Mouse (Mus musculus): ENCODE measurements around the gene Dyx1c1. TPM values are rescaled to one million over a fixed set of nuclear protein-coding genes. Genes with fewer than 3 reads are reported as not detected.

Gene Dyx1c1
- total RNA-seq, 1 experiment, result 1.2 TPM

- peaks cover 0 to 2% of the 10 kb centered on the region in 2 experiments; a peak in 2 of 4 replicates for H3K4me1 ChIP-seq (ENCODE audit: control insufficient read depth in 2 of 2, insufficient read depth in 2 of 2, low read length in 2 of 2, poor library complexity in 1 of 2)
- H3K9me3 ChIP-seq (ENCODE audit: control insufficient read depth, insufficient read depth, low read depth, low read length), result no peaks in the 10 kb centered on the region
- peak within 1 kb of the TSS; percentile 78 for H3K9ac ChIP-seq (ENCODE audit: insufficient read depth, low read depth, low read length, poor library complexity, severe bottlenecking)
- H3K27ac ChIP-seq (ENCODE audit: insufficient read depth, low read depth, low read length, poor library complexity, severe bottlenecking), result no peak within 1 kb of the TSS
- peak; percentile 96 for DNase-seq (ENCODE audit: low read depth, low spot score)
- in situ Hi-C loops (cut with MboI; ENCODE audit: low sequenced_read_pairs in 2 of 2, unreplicated experiment in 2 of 2), result no loop called here
- no peaks in the 10 kb centered on the region for H3K36me3 ChIP-seq (ENCODE audit: control insufficient read depth, insufficient read depth, low read length, poor library complexity, severe bottlenecking)
- TF ChIP-seq HCFC1 (IDR thresholded peaks at IDR 0.05; ENCODE audit: borderline replicate concordance, insufficient read depth, low read length), result peak; percentile 99
- no peak for TF ChIP-seq MAFK (IDR thresholded peaks at IDR 0.05; ENCODE audit: insufficient read depth, low read depth, low read length)
- no peak for TF ChIP-seq ZNF384 (IDR thresholded peaks at IDR 0.05; ENCODE audit: low read depth, low read length)
- TF ChIP-seq ZC3H11A (IDR thresholded peaks at IDR 0.05; ENCODE audit: borderline replicate concordance, low read depth, low read length), result no peak
- H3K4me3 ChIP-seq (ENCODE audit: insufficient read depth in 1 of 2, low read depth in 1 of 2, low read length in 2 of 2, poor library complexity in 1 of 2, severe bottlenecking in 1 of 2), result peak within 1 kb of the TSS; percentile 77 to 90
Measured at GRCm38 (mm10) chr9:72985250-72986220, 26.9 kb downstream of the Dyx1c1 start, which contains the start of the genes Ccpg1os and Ccpg1. Ccpg1os (minus strand) TSS chr9:72985382. Ccpg1 (plus strand) TSS chr9:72985429.

- no peak overlapping the region for H3K27ac ChIP-seq (ENCODE audit: insufficient read depth, low read depth, low read length, poor library complexity, severe bottlenecking)
- no peak for TF ChIP-seq CHD2 (IDR thresholded peaks at IDR 0.05; ENCODE audit: low read depth, low read length)
- peak; percentile 70 for TF ChIP-seq ZNF384 (IDR thresholded peaks at IDR 0.05; ENCODE audit: low read depth, low read length)
- H3K9me3 ChIP-seq (ENCODE audit: control insufficient read depth, insufficient read depth, low read depth, low read length), result no peaks in the 10 kb centered on the region
- DNase-seq (ENCODE audit: low read depth, low spot score), result no peak
- no peak overlapping the region for H3K4me3 ChIP-seq (ENCODE audit: insufficient read depth in 1 of 2, low read depth in 1 of 2, low read length in 2 of 2, poor library complexity in 1 of 2, severe bottlenecking in 1 of 2)
- H3K9ac ChIP-seq (ENCODE audit: insufficient read depth, low read depth, low read length, poor library complexity, severe bottlenecking), result no peak overlapping the region
- no peaks in the 10 kb centered on the region for H3K36me3 ChIP-seq (ENCODE audit: control insufficient read depth, insufficient read depth, low read length, poor library complexity, severe bottlenecking)
- H3K4me1 ChIP-seq (ENCODE audit: control insufficient read depth in 2 of 2, insufficient read depth in 2 of 2, low read length in 2 of 2, poor library complexity in 1 of 2), result peaks cover 0 to 2% of the 10 kb centered on the region in 2 experiments; a peak in 2 of 4 replicates
- in situ Hi-C loops (cut with MboI; ENCODE audit: low sequenced_read_pairs in 2 of 2, unreplicated experiment in 2 of 2), result no loop called here
Measured at GRCm38 (mm10) chr9:72987703-72988102, 29.1 kb downstream of the Dyx1c1 start.

DNA sequence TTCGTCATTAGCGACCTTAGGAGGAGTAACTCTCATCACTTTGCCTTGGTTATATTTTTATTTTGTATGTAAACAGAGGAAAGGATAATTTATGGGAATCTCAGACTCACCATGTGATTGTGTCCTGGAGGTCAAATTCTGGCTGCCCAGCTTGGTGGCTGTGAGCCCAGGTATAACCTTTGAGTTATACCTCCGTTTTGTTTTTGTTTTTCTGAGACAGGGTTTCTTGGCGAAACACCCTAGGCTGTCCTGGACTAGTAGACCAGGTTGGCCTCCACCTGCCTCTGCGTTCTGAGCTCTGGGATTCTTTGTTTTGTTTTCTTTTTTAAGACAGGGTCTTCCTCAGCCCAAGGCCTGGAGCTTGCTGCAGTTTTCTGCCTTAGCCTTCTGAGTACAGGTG, 30.1 kb downstream of the Dyx1c1 start:
- Histone ChIP-seq H3K9ac (ENCODE audit: insufficient read depth, low read depth, low read length, poor library complexity, severe bottlenecking) (no peak overlapping the region), H3K9me3 (ENCODE audit: control insufficient read depth, insufficient read depth, low read depth, low read length) (no peaks in the 10 kb centered on the region), H3K27ac (ENCODE audit: insufficient read depth, low read depth, low read length, poor library complexity, severe bottlenecking) (no peak overlapping the region), H3K4me1 (ENCODE audit: control insufficient read depth in 2 of 2, insufficient read depth in 2 of 2, low read length in 2 of 2, poor library complexity in 1 of 2) (peaks cover 0 to 6% of the 10 kb centered on the region in 2 experiments; a peak in 2 of 4 replicates), H3K36me3 (ENCODE audit: control insufficient read depth, insufficient read depth, low read length, poor library complexity, severe bottlenecking) (no peaks in the 10 kb centered on the region), H3K4me3 (ENCODE audit: insufficient read depth in 1 of 2, low read depth in 1 of 2, low read length in 2 of 2, poor library complexity in 1 of 2, severe bottlenecking in 1 of 2) (no peak overlapping the region)
- no peak for DNase-seq (ENCODE audit: low read depth, low spot score)
- no peak for TF ChIP-seq ZC3H11A (IDR thresholded peaks at IDR 0.05; ENCODE audit: borderline replicate concordance, low read depth, low read length)
- no peak for TF ChIP-seq HCFC1 (IDR thresholded peaks at IDR 0.05; ENCODE audit: borderline replicate concordance, insufficient read depth, low read length)
- no peak for TF ChIP-seq MAFK (IDR thresholded peaks at IDR 0.05; ENCODE audit: insufficient read depth, low read depth, low read length)
- no peak for TF ChIP-seq ZNF384 (IDR thresholded peaks at IDR 0.05; ENCODE audit: low read depth, low read length)
- no peak for TF ChIP-seq CHD2 (IDR thresholded peaks at IDR 0.05; ENCODE audit: low read depth, low read length)
- in situ Hi-C loops (cut with MboI; ENCODE audit: low sequenced_read_pairs in 2 of 2, unreplicated experiment in 2 of 2), result no loop called here

DNA sequence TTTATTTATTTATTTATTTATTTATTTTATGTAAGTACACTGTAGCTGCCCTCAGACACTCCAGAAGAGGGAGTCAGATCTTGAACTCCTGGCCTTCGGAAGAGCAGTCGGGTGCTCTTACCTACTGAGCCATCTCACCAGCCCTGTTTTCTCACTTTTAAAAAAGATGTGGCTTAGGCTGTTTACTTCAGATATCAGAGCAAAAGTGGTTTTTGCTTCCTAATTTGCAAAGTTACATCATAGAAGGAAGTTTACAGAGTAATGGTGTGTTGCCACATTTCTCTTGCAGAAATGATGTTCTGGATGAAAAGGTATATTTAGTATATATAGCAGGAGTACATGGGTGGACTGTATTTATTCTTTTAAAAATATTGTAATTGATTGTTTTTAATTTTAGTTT, 32.8 kb downstream of the Dyx1c1 start:
- TF ChIP-seq ZC3H11A (IDR thresholded peaks at IDR 0.05; ENCODE audit: borderline replicate concordance, low read depth, low read length) (no peak), HCFC1 (IDR thresholded peaks at IDR 0.05; ENCODE audit: borderline replicate concordance, insufficient read depth, low read length) (no peak), MAFK (IDR thresholded peaks at IDR 0.05; ENCODE audit: insufficient read depth, low read depth, low read length) (no peak), ZNF384 (IDR thresholded peaks at IDR 0.05; ENCODE audit: low read depth, low read length) (no peak), CHD2 (IDR thresholded peaks at IDR 0.05; ENCODE audit: low read depth, low read length) (no peak)
- Histone ChIP-seq H3K9me3 (ENCODE audit: control insufficient read depth, insufficient read depth, low read depth, low read length) (no peaks in the 10 kb centered on the region), H3K36me3 (ENCODE audit: control insufficient read depth, insufficient read depth, low read length, poor library complexity, severe bottlenecking) (no peaks in the 10 kb centered on the region), H3K9ac (ENCODE audit: insufficient read depth, low read depth, low read length, poor library complexity, severe bottlenecking) (no peak overlapping the region), H3K4me3 (ENCODE audit: insufficient read depth in 1 of 2, low read depth in 1 of 2, low read length in 2 of 2, poor library complexity in 1 of 2, severe bottlenecking in 1 of 2) (no peak overlapping the region), H3K4me1 (ENCODE audit: control insufficient read depth in 2 of 2, insufficient read depth in 2 of 2, low read length in 2 of 2, poor library complexity in 1 of 2) (peaks cover 3 to 14% of the 10 kb centered on the region in 2 experiments), H3K27ac (ENCODE audit: insufficient read depth, low read depth, low read length, poor library complexity, severe bottlenecking) (no peak overlapping the region)
- in situ Hi-C loops (cut with MboI; ENCODE audit: low sequenced_read_pairs in 2 of 2, unreplicated experiment in 2 of 2), result no loop called here
- no peak for DNase-seq (ENCODE audit: low read depth, low spot score)

Measured in ES-E14 (cell line).